Mouse (Mus musculus): Measurements from ENCODE around the gene Tox2.
A peak's percentile ranks its signal among the peaks of the same experiment; 100 is the strongest.

DNA sequence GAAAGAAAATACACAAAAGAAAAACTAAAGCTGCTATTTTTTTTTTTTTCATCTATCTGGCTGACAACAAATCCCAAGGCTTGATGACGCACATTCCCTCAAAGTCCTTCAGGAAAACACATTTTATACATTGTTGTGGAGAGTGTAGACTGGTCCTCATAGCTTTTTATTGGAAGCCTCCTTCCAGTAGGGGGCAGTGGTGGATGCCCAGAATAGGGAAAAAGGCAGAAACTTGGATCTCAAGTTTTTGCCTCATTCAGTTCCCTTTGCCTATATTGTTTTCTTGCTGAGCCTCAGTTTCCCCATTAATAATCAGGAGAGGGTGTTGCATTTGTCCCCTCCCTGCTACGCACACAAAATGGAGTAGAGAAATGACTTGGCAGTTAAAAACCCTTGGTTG is 49.7 kb downstream of the Tox2 start:
- peak; percentile 61 for TF ChIP-seq CTCF (conservative IDR thresholded peaks at IDR 0.05; ENCODE audit: low read length)
- no peak for TF ChIP-seq POU5F1 (IDR thresholded peaks at IDR 0.05; ENCODE audit: borderline replicate concordance, low read length)

All from E14TG2a.4 (cell line).